Mouse (Mus musculus): Measurements from ENCODE around the gene Ubtd1.

- no peak for TF ChIP-seq CTCF (IDR thresholded peaks at IDR 0.05; ENCODE audit: insufficient read depth, low read length)
- no peak for TF ChIP-seq POLR2A (IDR thresholded peaks at IDR 0.05; ENCODE audit: borderline replicate concordance, extremely low read depth, low read depth, low read length)
Measured at GRCm38 (mm10) chr19:41994023-41994422, 12.5 kb downstream of the Ubtd1 start.

All from lung, adult 2 months (tissue).